18 mouse cellular contexts compared by ENCODE assay signal in the genomic region with DNA sequence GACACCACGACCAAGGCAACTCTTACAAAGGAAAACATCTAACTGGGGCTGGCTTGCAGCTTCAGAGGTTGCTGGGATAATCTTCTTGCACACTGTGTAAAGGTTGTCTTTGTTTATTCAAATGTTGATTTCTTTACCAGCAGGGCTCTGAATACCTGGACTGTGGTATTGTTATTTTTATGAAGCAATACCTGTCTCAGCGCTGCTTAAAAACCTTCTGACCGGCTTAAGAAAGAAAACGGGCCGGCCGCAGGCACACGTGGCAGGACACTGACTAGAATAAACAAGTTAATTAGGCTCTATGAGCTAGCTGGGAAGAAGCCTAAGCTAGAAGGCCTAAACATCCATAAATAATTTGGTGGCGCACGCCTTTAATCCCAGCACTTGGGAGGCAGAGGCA.
"Had no signal": no experiment of that assay in that cellular context is flagged by ENCODE, and none has a peak within 500 bp of the region (broad histone marks: within the 10 kb centered on the region; RNA-seq: fewer than 3 reads in every experiment).

No protein-coding gene starts in this region.

- H3K4me2 ChIP-seq: liver, embryonic 11.5 days; liver, embryonic 15.5 days; midbrain, embryonic 11.5 days had no signal

- DNase-seq: kidney, adult 2 months; kidney, postnatal 25 days; layer of hippocampus, postnatal 36 days; lung, adult 18-20 months; lung, postnatal 10 days; lung, postnatal 4 days; midbrain, embryonic 14.5 days; right cerebral cortex, adult 18-20 months; right cerebral cortex, postnatal 14 days; right cerebral cortex, postnatal 4 days had no signal

- H3K9me3 ChIP-seq: liver, embryonic 15.5 days had no signal

- H3K4me3 ChIP-seq: layer of hippocampus, adult 2 months; left cerebral cortex, adult 2 months; liver, embryonic 15.5 days had no signal

- H3K27me3 ChIP-seq: liver, embryonic 15.5 days had no signal

- H3K27ac ChIP-seq: kidney, postnatal 0 days; layer of hippocampus, adult 2 months; left cerebral cortex, adult 2 months; liver, embryonic 15.5 days; stomach, postnatal 0 days had no signal

- H3K4me1 ChIP-seq: liver, embryonic 15.5 days had no signal

- H3K9ac ChIP-seq: liver, embryonic 15.5 days had no signal

- ATAC-seq: intestine, postnatal 0 days had no signal
